Mouse (Mus musculus): ENCODE data around the gene Vamp2.

- TF ChIP-seq CTCF (IDR thresholded peaks at IDR 0.05; ENCODE audit: low read depth, low read length), result no peak
- no peak for TF ChIP-seq TAL1 (conservative IDR thresholded peaks at IDR 0.05; ENCODE audit: low read depth, low read length)
These were observed at the start of gene Vamp2 for GRCm38 (mm10) chr11:69088103-69088855.

Data from G1E (cell line).